Mouse (Mus musculus): ENCODE measurements around the gene Supt20. TPM values are rescaled to one million over a fixed set of nuclear protein-coding genes. Genes with fewer than 3 reads are reported as not detected.
A peak's percentile ranks its signal among the peaks of the same experiment; 100 is the strongest.

Supt20 gene
- total and polyA plus RNA-seq, 3 experiments: 34.1 to 69.5 (median 38.6) TPM

DNA sequence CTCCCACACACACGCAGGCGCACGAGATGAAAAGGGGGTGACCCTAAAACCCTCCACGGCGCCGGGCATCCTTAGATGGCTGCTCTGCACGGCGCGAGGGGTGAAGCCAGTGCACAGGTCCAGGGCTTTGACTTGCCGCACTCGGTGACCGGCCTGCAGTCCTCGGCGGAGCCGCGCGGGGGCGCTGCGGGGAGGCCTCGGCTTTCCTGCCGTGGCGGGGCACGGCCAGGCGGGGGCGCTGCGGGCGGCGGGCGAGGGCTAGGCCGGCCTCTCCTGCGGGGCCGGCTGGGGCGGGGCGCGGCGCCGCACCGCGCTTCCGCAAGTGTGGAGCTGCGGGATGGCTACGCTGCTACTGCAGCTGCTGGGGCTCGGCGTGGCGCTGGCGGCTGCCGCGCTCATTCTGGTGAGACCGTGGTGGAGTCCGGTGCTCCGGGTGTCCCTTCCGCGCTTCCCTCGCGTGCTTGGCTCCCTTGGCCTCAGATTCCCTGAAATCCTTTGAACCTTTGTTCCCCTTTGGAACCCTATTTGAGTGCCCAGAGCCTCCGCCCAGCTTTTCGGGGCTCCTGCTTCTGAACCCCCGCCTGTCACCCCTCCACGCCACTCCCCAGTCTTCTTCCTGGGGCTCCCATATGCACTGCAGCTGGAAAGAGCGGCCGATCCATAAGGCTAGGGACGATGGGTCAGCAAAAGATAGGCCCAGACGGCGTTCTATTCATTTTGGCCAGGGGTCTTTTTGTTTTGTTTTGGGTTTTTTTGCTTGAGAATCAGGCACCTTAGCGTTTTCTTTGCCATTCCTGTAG, 42.8 kb downstream of the Supt20 start, which contains the start of the genes Exosc8 and Alg5:
Exosc8 (minus strand) TSS at position 147 of the 800 bp plus-strand sequence.
Alg5 (plus strand) TSS at position 293 of the 800 bp plus-strand sequence.
- dilution Hi-C loops (cut with MboI; ENCODE audit: extremely low pct_ligation_motif_present, extremely low pct_unique_long_range_greater_than_20kb, low sequenced_read_pairs): no loop called here
- in situ Hi-C loops (cut with MboI; ENCODE audit: low pct_ligation_motif_present, low pct_unique_long_range_greater_than_20kb, low sequenced_read_pairs): no loop called here
- Histone ChIP-seq H3K27ac (ENCODE audit: insufficient read depth, low read depth) (peak within 1 kb of the TSS; percentile 93), H3K79me2 (replicated peaks; ENCODE audit: control insufficient read depth, extremely low read depth, insufficient read depth, poor library complexity, severe bottlenecking) (peaks cover 32% of the 10 kb centered on the region), H3K27me3 (replicated peaks) (no peaks in the 10 kb centered on the region), H3K4me2 (ENCODE audit: insufficient read depth, low read depth, poor library complexity, severe bottlenecking) (peak within 1 kb of the TSS; percentile 86), H3K9ac (ENCODE audit: insufficient read depth, low read depth) (peak within 1 kb of the TSS; percentile 90), H3K9me3 (replicated peaks; ENCODE audit: low read length) (no peaks in the 10 kb centered on the region), H3K4me3 (replicated peaks in 1 of 3; ENCODE audit: low read depth in 2 of 3, low read length in 2 of 3, poor library complexity in 1 of 3) (peak within 1 kb of the TSS; percentile 83 to 99 (median 91)), H3K4me1 (ENCODE audit: control insufficient read depth in 1 of 2, insufficient read depth in 2 of 2) (peaks cover 6 to 49% of the 10 kb centered on the region in 2 experiments), H3K36me3 (replicated peaks in 1 of 2; ENCODE audit: control insufficient read depth in 1 of 2, insufficient read depth in 1 of 2, low read length in 1 of 2) (peaks cover 18 to 56% of the 10 kb centered on the region in 2 experiments)
- TF ChIP-seq IRF4 (IDR thresholded peaks at IDR 0.05; ENCODE audit: low read depth, low read length) (0 out of 2 replicates have a peak, but pooled peaks have one; percentile 14), ZKSCAN1 (IDR thresholded peaks at IDR 0.05; ENCODE audit: borderline replicate concordance, low read depth, low read length) (no peak), ZNF384 (IDR thresholded peaks at IDR 0.05; ENCODE audit: low read depth, low read length) (no peak), ZC3H11A (IDR thresholded peaks at IDR 0.05; ENCODE audit: low read depth, low read length) (no peak), JUN (IDR thresholded peaks at IDR 0.05; ENCODE audit: insufficient read depth, low read depth, low read length) (no peak), USF2 (conservative IDR thresholded peaks at IDR 0.05; ENCODE audit: low read depth, low read length) (no peak), RCOR1 (conservative IDR thresholded peaks at IDR 0.05; ENCODE audit: low read depth, low read length) (0 out of 2 replicates have a peak, but pooled peaks have one; percentile 31), CHD1 (IDR thresholded peaks at IDR 0.05; ENCODE audit: low read depth, low read length) (no peak), NELFE (IDR thresholded peaks at IDR 0.05; ENCODE audit: low read depth, low read length) (peak; percentile 68; the same call in 1 of the 2 replicates), MAFK (IDR thresholded peaks at IDR 0.05; ENCODE audit: insufficient replicate concordance, low read length) (no peak), RAD21 (IDR thresholded peaks at IDR 0.05; ENCODE audit: low read depth, low read length) (peak; percentile 12), EP300 (IDR thresholded peaks at IDR 0.05; ENCODE audit: low read length) (no peak), GABPA (IDR thresholded peaks at IDR 0.05; ENCODE audit: insufficient replicate concordance, low read depth, low read length) (no peak), PAX5 (IDR thresholded peaks at IDR 0.05; ENCODE audit: low read length) (no peak), KAT2A (IDR thresholded peaks at IDR 0.05; ENCODE audit: insufficient replicate concordance, low read length) (0 out of 2 replicates have a peak, but pooled peaks have one; percentile 10), UBTF (IDR thresholded peaks at IDR 0.05; ENCODE audit: low read depth, low read length) (peak; percentile 13; the same call in 1 of the 2 replicates), ZMIZ1 (IDR thresholded peaks at IDR 0.05; ENCODE audit: low read depth, low read length) (peak; percentile 76), POLR2AphosphoS2 (IDR thresholded peaks at IDR 0.05; ENCODE audit: low read depth, low read length) (no peak), MXI1 (IDR thresholded peaks at IDR 0.05; ENCODE audit: low read depth, low read length) (peak; percentile 60), ETS1 (conservative IDR thresholded peaks at IDR 0.05; ENCODE audit: low read depth, low read length) (peak; percentile 34; the same call in 1 of the 2 replicates), MEF2A (IDR thresholded peaks at IDR 0.05; ENCODE audit: borderline replicate concordance, low read depth, low read length) (0 out of 2 replicates have a peak, but pooled peaks have one; percentile 38), MAX (IDR thresholded peaks at IDR 0.05; ENCODE audit: low read length) (no peak), JUND (conservative IDR thresholded peaks at IDR 0.05; ENCODE audit: low read depth, low read length) (no peak), USF1 (IDR thresholded peaks at IDR 0.05; ENCODE audit: low read depth, low read length) (no peak), CHD2 (IDR thresholded peaks at IDR 0.05; ENCODE audit: low read length) (peak; percentile 56; the same call in 1 of the 2 replicates), TCF12 (IDR thresholded peaks at IDR 0.05; ENCODE audit: low read depth, low read length) (no peak; the same call in none of the 2 replicates), SIN3A (IDR thresholded peaks at IDR 0.05; ENCODE audit: low read length) (no peak; the same call in 1 of the 2 replicates), CTCF (conservative IDR thresholded peaks at IDR 0.05 in 1 of 2, IDR thresholded peaks at IDR 0.05 in 1 of 2; ENCODE audit: low read depth in 2 of 2, low read length in 2 of 2) (peak; percentile 32 to 99; a peak in 3 of 4 replicates), SMC3 (IDR thresholded peaks at IDR 0.05; ENCODE audit: low read depth, low read length) (peak; percentile 52), MAZ (IDR thresholded peaks at IDR 0.05; ENCODE audit: low read depth, low read length) (no peak), ELF1 (IDR thresholded peaks at IDR 0.05; ENCODE audit: low read depth, low read length) (peak; percentile 84), E2F4 (IDR thresholded peaks at IDR 0.05; ENCODE audit: insufficient replicate concordance, low read depth, low read length) (no peak), HCFC1 (IDR thresholded peaks at IDR 0.05; ENCODE audit: low read depth, low read length) (peak; percentile 47; the same call in 1 of the 2 replicates), TBP (conservative IDR thresholded peaks at IDR 0.05; ENCODE audit: low read depth, low read length) (0 out of 2 replicates have a peak, but pooled peaks have one; percentile 6), BHLHE40 (IDR thresholded peaks at IDR 0.05; ENCODE audit: low read depth, low read length) (peak; percentile 35; the same call in 1 of the 2 replicates), POLR2A (IDR thresholded peaks at IDR 0.05; ENCODE audit: low read depth, low read length) (peak; percentile 65), NRF1 (IDR thresholded peaks at IDR 0.05; ENCODE audit: low read depth, low read length) (no peak), MYC (IDR thresholded peaks at IDR 0.05; ENCODE audit: low read depth, low read length) (0 out of 2 replicates have a peak, but pooled peaks have one; percentile 26)
- peak; percentile 57 for DNase-seq (ENCODE audit: extremely low read depth)
